Mouse (Mus musculus): ENCODE data around the gene Psmd5.
"Not testable (repeated sequence)": the region's sequence is repeated elsewhere in the genome, so short reads cannot be mapped to it uniquely, and the experiment has no call there.

GRCm38 (mm10) chr2:34830066-34830465 is 44.7 kb downstream of the Psmd5 start:
- not testable (repeated sequence) for TF ChIP-seq GATA1 (IDR thresholded peaks at IDR 0.05; ENCODE audit: borderline replicate concordance, low read length); FLI1 (IDR thresholded peaks at IDR 0.05; ENCODE audit: low read length)
